Mouse (Mus musculus) thymus, adult 2 months (tissue): ENCODE measurements at regions not wholly inside any gene's neighbourhood (a gene's known extent, or its start where the extent isn't known, plus 50 kb on each side); places are given as distances from the start of the nearest gene placed in this dataset.

Source experiments
- CTCF ChIP-seq: fragments of 200-500 bp; IDR thresholded peaks from 2 replicates; pipeline ENCODE4 v1.5.1; 2012; ENCODE audit warnings: mild to moderate bottlenecking, control low read depth, low read length, moderate library complexity, borderline replicate concordance; ENCODE audit not compliant: control insufficient read depth, poor library complexity, insufficient read depth; ENCODE audit errors: extremely low read depth
- POLR2A ChIP-seq: fragments of 200-500 bp; IDR thresholded peaks from 2 replicates; pipeline ENCODE4 v1.6.1; 2012; ENCODE audit warnings: mild to moderate bottlenecking, low read length, control low read depth, moderate library complexity; ENCODE audit not compliant: control insufficient read depth, poor library complexity, insufficient read depth; ENCODE audit errors: extremely low read depth

DNA sequence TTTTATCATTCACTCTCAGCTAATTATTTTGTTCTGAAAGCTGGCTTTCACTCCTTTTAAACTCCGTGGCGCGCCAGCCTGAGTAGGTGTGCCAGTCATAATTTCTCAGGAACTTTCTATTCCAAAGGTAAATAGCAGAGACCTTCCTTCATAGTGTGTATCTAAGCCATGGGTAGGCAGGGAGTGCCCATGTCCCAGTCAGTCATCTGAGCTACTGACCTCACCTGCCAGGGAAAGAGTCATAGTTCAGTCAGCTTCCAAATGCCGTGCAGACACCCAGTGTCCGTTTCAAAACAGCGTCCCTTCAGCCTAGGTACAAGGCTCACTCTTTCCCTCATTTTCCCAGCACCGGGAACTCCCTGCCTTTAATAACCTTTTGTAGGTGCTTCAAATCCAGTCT lies 269.7 kb downstream of the Gm19410 start:
- TF ChIP-seq CTCF (no peak), POLR2A (no peak)
